Mouse (Mus musculus) splenic B cell, adult 2 months (primary cell): ENCODE data around the gene Arl2bp.

Source experiments
- DNase-seq: peaks from one replicate; pipeline ENCODE4 v3.0.0-alpha.2; 2011; ENCODE audit warnings: low read depth, low spot score
- H3K27me3 ChIP-seq: 2 replicates; pipeline ENCODE4 v1.6.1; 2012; ENCODE audit warnings: mild to moderate bottlenecking, low read length, moderate library complexity, mixed read lengths; ENCODE audit not compliant: control insufficient read depth, poor library complexity, insufficient read depth, severe bottlenecking
- H3K36me3 ChIP-seq: 2 replicates; pipeline ENCODE4 v1.6.1; 2012; ENCODE audit warnings: mild to moderate bottlenecking, low read length, moderate library complexity, mixed read lengths; ENCODE audit not compliant: control insufficient read depth, poor library complexity, insufficient read depth, severe bottlenecking

Arl2bp gene

DNA sequence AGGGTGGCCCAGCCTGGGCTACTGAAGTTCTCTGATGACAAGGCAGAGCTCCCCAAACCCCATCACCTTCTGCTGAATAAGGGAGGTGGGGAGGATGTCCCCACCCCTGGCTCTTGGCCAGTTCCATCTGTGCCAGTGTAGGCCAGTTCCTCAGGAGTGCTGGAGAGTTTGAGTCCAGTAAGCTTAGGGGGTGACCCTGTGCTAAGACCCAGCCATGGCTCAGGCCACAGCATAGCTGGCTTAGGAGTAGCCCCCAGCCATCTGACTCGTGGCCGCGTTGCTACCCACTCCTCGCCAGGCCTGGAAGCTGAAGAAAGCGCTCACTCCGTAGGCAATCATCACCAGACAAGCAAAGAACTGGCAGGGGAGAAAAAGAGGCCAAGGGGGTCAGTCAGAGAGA, 9.5 kb downstream of the Arl2bp start:
- no peaks in the 10 kb centered on the region for H3K27me3 ChIP-seq
- H3K36me3 ChIP-seq, result peaks cover 5% of the 10 kb centered on the region

GRCm38 (mm10) chr8:94678582-94678981, 12.2 kb downstream of the Arl2bp start:
- H3K36me3 ChIP-seq, result peaks cover 4% of the 10 kb centered on the region
- no peak for DNase-seq
- H3K27me3 ChIP-seq, result no peaks in the 10 kb centered on the region

More for the DNA sequence above, 9.5 kb downstream of the Arl2bp start:
- no peak for DNase-seq

DNA sequence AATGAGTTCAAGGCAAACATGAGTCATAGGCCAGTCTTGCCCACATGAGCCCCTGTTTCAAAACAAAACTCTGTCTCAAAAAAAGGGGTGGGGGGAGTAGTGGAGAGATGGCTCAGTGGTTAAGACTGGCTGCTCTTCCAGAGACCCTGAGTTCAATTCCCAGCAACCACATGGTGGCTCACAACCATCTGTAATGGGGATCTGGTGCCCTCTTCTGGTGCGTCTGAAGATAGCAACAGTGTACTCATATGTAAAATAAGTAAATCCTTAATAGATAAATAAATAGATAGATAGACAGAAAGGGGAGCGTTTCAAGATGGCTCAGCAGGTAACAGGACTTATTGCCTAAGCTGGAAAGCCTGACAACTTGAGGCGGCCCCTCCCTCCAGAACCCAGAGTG, 14.0 kb downstream of the Arl2bp start:
- Histone ChIP-seq H3K27me3 (no peaks in the 10 kb centered on the region), H3K36me3 (no peaks in the 10 kb centered on the region)
- no peak for DNase-seq

DNA sequence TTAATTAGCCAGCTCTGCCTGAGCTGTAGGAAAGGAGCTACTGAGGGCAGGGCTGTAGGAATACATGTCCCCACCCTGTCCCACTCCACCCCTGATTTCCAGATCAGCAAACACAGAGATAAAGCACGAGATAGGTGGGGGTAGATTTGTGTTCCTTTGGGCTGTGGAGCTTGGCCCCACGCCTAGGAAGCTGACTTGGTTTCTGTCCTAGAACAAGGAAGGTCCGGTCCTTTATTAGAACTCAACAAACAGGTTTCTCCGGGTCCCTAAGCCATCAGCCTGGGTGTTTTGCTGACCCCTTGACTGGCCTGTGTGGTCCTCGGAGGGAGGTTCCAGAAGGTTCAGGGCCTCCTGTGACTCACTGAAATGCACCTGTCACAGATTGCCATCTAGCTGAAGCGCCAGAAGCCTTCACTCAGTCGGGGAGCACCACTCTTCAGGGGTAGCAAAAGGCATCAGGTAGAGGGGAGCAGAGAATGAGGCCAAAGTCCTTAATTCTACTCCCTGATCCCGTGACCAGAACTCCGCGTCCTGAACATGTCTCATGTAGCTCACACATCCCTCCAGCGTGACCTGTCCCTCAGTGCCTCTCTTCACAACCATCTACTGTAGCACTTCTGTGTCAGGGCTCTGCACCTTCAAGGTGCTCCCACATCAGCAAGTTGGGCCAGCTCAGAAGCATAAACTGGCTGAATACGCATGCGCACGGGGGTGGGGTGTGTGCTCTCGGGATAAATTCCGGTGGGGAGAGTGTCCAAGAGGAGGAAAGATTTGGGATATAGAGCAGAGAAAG, 16.5 kb downstream of the Arl2bp start:
- Histone ChIP-seq H3K27me3 (no peaks in the 10 kb centered on the region), H3K36me3 (no peaks in the 10 kb centered on the region)
- DNase-seq, result no peak

DNA sequence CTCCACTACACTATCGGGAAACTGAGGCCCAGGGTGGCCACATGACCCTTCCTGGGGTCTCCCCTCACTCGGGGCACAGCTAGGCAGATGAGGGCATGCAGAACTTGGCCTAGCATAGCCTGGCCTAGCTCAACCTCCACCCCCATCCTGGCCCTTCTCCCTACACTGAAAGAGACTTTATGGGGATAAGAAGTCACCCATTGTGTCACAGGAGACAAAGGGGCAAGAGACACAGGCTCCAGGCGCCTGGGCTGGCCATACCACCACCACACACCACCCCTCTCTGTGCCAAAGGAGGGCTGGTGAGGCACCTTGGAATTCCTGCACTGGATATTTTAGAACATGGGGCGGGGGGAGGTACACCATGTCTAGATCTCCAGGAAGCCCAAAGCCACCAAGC, 17.9 kb downstream of the Arl2bp start:
- no peak for DNase-seq
- no peaks in the 10 kb centered on the region for H3K36me3 ChIP-seq
- no peaks in the 10 kb centered on the region for H3K27me3 ChIP-seq

DNA sequence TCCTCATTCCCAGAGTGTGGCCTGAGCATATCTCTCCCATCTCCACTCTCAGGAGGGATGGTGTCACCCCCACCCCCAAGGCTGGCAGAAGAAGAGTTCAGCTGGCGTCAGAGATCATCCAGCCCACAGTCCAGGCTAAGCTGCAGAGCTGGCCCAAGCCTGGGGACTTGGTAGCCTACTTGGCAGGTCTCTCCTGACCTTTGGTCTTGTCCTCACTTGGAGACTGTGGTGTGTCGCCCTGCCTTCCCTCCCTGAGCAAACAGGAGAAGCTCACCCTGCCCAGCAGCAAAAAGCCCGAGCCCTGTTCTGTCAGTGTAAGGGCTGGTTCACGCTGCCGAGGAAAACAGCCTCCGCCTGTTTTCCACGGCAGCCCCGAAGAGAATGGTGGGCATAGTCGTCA, 19.6 kb downstream of the Arl2bp start:
- no peak for DNase-seq
- Histone ChIP-seq H3K27me3 (no peaks in the 10 kb centered on the region), H3K36me3 (no peaks in the 10 kb centered on the region)

GRCm38 (mm10) chr8:94694701-94695100, 28.3 kb downstream of the Arl2bp start:
- Histone ChIP-seq H3K27me3 (no peaks in the 10 kb centered on the region), H3K36me3 (no peaks in the 10 kb centered on the region)
- no peak for DNase-seq

- peak; percentile 14 for DNase-seq
- Histone ChIP-seq H3K36me3 (no peaks in the 10 kb centered on the region), H3K27me3 (no peaks in the 10 kb centered on the region)
Observed at GRCm38 (mm10) chr8:94695341-94695993, 29.1 kb downstream of the Arl2bp start.

GRCm38 (mm10) chr8:94695994-94696384, 29.6 kb downstream of the Arl2bp start, which contains the start of gene Pllp:
TSS of gene Pllp (minus strand) at chr8:94696278.
- DNase-seq, result peak; percentile 71
- H3K27me3 ChIP-seq, result no peaks in the 10 kb centered on the region
- no peaks in the 10 kb centered on the region for H3K36me3 ChIP-seq

- no peaks in the 10 kb centered on the region for H3K36me3 ChIP-seq
- no peak for DNase-seq
- H3K27me3 ChIP-seq, result no peaks in the 10 kb centered on the region
Observed at GRCm38 (mm10) chr8:94696566-94696965, 30.2 kb downstream of the Arl2bp start.

DNA sequence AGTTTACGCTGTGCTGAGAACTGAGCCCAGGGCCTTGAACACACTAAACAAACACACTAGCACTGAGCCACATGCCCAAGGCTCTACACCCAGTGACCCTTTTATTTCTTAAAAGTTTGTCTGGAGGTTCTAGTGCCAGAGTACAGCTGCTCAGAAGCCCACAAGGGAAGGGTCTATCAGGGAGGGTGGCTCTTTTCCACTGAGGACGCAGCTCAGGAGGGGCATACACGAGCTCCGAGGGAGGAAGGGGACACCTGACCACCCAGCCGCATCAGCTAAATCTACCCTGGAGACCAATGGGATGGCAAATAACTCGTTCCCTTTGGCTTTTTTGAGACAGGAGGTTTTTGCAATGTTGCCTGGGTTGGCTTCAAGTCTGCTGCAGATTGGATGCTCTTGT, 31.6 kb downstream of the Arl2bp start:
- Histone ChIP-seq H3K36me3 (no peaks in the 10 kb centered on the region), H3K27me3 (no peaks in the 10 kb centered on the region)
- no peak for DNase-seq

DNA sequence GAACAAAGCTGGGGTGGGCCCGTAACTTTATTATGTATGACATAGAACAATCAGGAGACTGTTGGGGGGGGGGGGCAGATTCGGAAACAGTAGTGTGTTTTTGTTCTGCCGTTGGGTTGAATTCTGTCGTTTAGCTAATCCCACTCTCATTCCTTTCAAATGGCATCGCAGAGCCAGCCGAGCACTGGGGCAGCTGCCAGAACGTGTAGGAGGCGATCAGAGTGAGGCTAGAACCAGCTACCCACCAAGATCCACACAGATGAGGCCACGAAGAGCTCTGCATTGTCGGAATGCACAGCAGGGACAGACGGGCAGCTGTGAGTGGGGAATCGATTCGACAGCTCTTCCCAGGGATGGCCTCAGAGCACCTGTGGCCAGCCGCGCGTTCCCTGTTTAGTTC, 33.0 kb downstream of the Arl2bp start:
- no peaks in the 10 kb centered on the region for H3K27me3 ChIP-seq
- no peaks in the 10 kb centered on the region for H3K36me3 ChIP-seq

GRCm38 (mm10) chr8:94700421-94700935, 34.1 kb downstream of the Arl2bp start:
- Histone ChIP-seq H3K27me3 (no peaks in the 10 kb centered on the region), H3K36me3 (no peaks in the 10 kb centered on the region)
- DNase-seq, result peak; percentile 38

More for the DNA sequence above, 33.0 kb downstream of the Arl2bp start:
- no peak for DNase-seq

DNA sequence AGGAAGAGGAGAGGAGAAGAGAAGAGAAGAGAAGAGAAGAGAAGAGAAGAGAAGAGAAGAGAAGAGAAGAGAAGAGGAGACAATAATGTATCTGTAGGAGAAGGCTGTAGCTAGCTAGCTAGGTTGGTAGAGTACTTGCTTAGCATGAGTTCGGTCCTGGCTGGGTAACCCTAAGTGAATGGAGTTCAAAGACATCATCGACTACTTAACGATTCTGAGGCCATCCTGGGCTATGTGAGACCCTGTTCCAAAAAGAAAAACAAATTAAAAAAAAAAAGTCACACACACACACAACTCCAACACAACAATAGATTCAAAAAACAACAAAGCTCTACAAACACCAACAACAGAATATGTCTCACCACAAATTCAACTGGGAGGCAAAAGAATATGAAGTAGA, 35.8 kb downstream of the Arl2bp start:
- no peak for DNase-seq
- no peaks in the 10 kb centered on the region for H3K36me3 ChIP-seq

More for the DNA sequence above, 35.8 kb downstream of the Arl2bp start:
- H3K27me3 ChIP-seq, result no peaks in the 10 kb centered on the region
